ENCODE assay signal across 1 mouse cellular context in the genomic region with DNA sequence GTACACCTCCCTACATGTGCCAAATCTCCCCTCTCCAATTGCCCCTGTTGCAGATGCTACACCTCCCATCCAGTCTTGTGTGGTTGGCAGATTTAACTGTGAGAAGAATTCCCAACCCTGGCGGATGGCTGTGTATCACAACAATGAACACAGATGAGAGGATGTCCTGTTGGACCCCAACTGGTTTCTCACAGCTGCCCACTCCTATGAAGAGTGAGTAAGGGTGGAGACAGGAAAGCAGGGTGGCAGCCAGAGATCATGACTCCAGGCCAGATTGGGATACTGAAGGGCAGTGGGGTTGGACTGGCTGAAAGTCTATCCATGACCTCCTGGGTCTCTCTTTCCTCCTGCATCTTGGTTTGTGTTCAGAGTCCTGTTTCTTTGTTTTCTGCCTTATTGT.
TF ChIP-seq lines count a peak whose summit lies in the region.

No protein-coding gene starts in this region.

TF ChIP-seq in ES-E14, 5 proteins besides CTCF, POLR2A, EP300 and RAD21:
- TF ChIP-seq ZC3H11A (IDR thresholded peaks at IDR 0.05; ENCODE audit: borderline replicate concordance, low read depth, low read length) (no peak), CHD2 (IDR thresholded peaks at IDR 0.05; ENCODE audit: low read depth, low read length) (no peak), MAFK (IDR thresholded peaks at IDR 0.05; ENCODE audit: insufficient read depth, low read depth, low read length) (no peak)
